Mouse (Mus musculus) telencephalon, adult 2 months (tissue): ENCODE results near the gene Ruvbl2.

Experiments
- DNase-seq: peaks from one replicate; pipeline ENCODE4 v3.0.0-alpha.2; 2011; ENCODE audit warnings: low read depth, low spot score

Ruvbl2 gene

GRCm38 (mm10) chr7:45461326-45461725 lies 23.4 kb upstream of the Ruvbl2 start:
- DNase-seq, result no peak

- no peak for DNase-seq
These were observed 23.0 kb upstream of the Ruvbl2 start for GRCm38 (mm10) chr7:45460860-45461314.

- no peak for DNase-seq
These were observed 22.5 kb upstream of the Ruvbl2 start for GRCm38 (mm10) chr7:45460377-45460776.

GRCm38 (mm10) chr7:45459564-45460140 lies 21.8 kb upstream of the Ruvbl2 start, which contains the start of gene Ftl1:
TSS of gene Ftl1 (minus strand) at chr7:45459884.
- peak; percentile 97 for DNase-seq

- DNase-seq, result no peak
These were observed 21.1 kb upstream of the Ruvbl2 start for GRCm38 (mm10) chr7:45458748-45459563.

GRCm38 (mm10) chr7:45457204-45458060 lies 19.5 kb upstream of the Ruvbl2 start:
- DNase-seq, result no peak

- DNase-seq, result no peak
These were observed 18.9 kb upstream of the Ruvbl2 start for GRCm38 (mm10) chr7:45456721-45457203.

GRCm38 (mm10) chr7:45455932-45456696 lies 18.2 kb upstream of the Ruvbl2 start:
- DNase-seq, result no peak

- DNase-seq, result no peak
These were observed 17.1 kb upstream of the Ruvbl2 start for GRCm38 (mm10) chr7:45454971-45455370.

- peak; percentile 72 for DNase-seq
These were observed 13.6 kb upstream of the Ruvbl2 start for GRCm38 (mm10) chr7:45451344-45451982.

- DNase-seq, result no peak
These were observed 12.1 kb upstream of the Ruvbl2 start for GRCm38 (mm10) chr7:45449974-45450373.

GRCm38 (mm10) chr7:45447325-45447990 lies 9.6 kb upstream of the Ruvbl2 start:
- no peak for DNase-seq

GRCm38 (mm10) chr7:45446589-45446988 lies 8.7 kb upstream of the Ruvbl2 start:
- DNase-seq, result no peak

- DNase-seq, result no peak
These were observed 5.9 kb upstream of the Ruvbl2 start for GRCm38 (mm10) chr7:45443526-45444420.

GRCm38 (mm10) chr7:45437046-45437445 lies 850 bp downstream of the Ruvbl2 start:
- DNase-seq, result no peak

GRCm38 (mm10) chr7:45436444-45436843 lies 1.5 kb downstream of the Ruvbl2 start:
- DNase-seq, result no peak

GRCm38 (mm10) chr7:45435038-45435437 lies 2.9 kb downstream of the Ruvbl2 start:
- DNase-seq, result no peak

- peak; percentile 100 for DNase-seq
These were observed 3.5 kb downstream of the Ruvbl2 start, which contains the start of gene Gys1 for GRCm38 (mm10) chr7:45434203-45435015. TSS of gene Gys1 (plus strand) at chr7:45434844.
